Mouse (Mus musculus) embryo, embryonic 11 days (tissue): ENCODE results near the gene Zfp217.
A peak's percentile ranks its signal among the peaks of the same experiment; 100 is the strongest.

ENCODE experiments used
- DNase-seq: peaks from one replicate; pipeline ENCODE4 v3.0.0-alpha.2; 2015

Zfp217 gene

DNA sequence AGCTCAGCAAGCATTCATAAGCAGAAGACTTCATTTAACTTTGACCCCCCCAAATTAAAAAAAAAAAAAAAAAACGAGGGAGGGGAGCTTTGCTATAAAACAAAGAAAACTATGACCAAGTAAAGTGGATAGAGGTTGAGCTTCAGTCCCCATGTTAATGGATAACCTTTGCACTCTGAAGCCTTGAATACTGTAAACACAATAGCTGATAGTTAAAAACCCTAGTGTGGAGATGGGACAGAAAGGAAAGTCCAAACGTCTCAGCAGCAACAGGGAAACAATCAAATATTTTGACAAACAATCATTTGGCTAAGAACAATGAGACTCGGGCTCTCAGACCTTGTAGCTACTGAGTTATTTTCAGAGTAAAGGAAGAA, 15.2 kb downstream of the Zfp217 start:
- no peak for DNase-seq

GRCm38 (mm10) chr2:170131981-170132460, 15.9 kb downstream of the Zfp217 start:
- DNase-seq: peak; percentile 44

GRCm38 (mm10) chr2:170130780-170131645, 16.9 kb downstream of the Zfp217 start:
- DNase-seq: peak; percentile 95

- peak; percentile 81 for DNase-seq
These were observed 17.8 kb downstream of the Zfp217 start for GRCm38 (mm10) chr2:170129923-170130779.

DNA sequence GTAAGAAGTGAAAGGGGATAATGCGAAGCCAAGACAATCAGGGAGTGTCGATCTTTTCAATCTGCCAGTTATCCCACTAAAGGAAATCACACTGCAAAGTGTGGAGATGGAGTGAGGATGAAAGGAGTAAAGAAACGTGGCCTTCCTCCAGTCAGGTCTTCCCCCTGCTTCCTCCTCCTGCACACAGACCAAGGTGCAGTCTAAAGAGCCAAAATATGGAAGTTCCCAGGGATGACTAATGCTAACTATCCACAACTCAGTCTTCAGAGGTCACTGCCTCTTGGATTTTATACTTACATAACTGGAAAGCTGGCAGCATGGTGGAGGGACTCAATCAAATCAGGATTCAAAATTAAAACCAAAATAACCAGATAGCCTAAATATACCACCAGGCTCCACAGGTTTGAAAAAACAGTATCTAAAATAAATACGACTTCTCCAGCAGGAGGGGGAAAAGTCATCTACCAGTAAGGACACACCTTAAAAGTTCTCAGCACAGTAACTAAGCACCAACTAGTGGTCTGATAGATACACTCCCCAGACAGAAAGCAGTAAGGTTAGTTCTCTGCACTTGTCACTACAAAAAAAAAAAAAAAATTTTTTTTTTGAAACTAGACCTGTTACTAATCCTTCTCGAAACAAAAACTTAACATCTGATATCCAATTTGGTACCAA, 18.5 kb downstream of the Zfp217 start:
- DNase-seq: no peak

DNA sequence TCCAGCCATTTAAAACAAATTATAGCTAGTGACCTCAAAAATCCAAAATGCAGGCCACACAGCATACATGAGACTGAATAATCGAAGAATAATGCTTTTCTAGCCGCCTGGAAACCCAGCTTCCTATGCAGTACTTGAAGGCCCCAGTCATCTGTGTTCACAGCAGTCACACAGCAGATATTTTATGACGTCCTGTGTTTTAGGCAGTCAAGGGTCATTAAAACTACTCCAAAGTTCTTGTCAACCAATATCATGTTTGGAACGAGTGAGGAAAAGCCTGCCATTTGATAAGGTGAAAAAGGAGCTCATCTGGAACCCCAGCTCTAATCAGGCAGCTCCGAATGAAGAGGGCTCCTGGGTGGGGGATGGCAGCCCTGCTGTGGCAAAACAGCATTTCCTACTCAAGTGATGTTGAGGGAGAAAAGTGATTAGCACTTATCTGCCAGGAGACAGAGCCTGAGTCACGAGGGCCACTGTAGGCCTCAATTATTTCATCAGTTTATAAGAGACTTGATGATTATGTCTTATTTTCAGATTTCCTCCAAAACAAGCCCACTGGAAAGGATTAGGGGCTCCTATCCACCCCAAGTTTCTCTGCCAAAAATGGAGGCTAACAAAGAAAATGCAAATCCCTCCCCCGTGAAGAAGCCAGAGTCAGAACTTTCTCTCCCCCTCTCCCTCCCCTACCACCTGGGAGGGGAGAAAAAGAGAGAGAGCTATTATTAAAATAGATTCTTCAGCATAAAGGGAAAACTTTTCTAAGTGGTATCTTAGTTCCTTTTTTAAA, 19.2 kb downstream of the Zfp217 start:
- DNase-seq: no peak

GRCm38 (mm10) chr2:170127523-170127922, 20.4 kb downstream of the Zfp217 start:
- no peak for DNase-seq

DNA sequence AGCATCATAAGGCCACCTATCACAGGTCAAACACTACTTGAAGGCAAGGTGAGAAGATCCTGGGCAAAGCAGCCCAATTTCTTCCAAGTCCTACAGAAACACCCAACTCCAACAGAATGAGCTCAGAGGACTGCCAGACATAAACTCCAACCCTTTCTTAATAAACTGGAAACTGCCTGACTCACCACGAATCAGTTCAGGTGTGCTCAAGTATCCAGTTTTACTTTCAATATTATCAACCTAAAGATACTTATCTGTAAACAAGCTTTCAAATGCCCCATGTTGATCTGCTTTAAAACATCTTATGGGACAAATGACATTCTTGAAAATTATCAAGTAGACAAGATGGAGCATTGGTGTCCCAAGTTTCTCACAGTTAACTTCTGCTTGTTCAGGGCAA, 21.6 kb downstream of the Zfp217 start:
- DNase-seq: no peak

DNA sequence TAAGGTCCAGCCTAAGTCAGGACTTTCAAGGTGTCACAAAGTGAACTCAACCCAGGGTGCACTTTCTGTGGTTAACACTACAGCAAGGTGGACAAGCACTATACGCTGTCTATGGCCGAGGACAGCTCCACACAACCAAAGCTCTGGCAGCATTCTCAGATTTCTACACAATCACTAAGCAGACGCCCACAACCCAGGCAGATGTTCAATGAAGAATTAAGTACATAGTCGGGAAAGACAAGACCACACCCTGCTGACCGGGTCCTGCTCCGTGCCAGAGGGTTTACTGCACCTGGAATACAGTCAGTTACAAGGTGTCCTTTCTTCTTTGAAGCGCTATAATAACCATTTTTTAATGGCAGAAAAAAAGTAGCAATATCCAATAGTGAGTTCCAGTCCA, 25.7 kb downstream of the Zfp217 start:
- no peak for DNase-seq

GRCm38 (mm10) chr2:170120139-170121027, 27.5 kb downstream of the Zfp217 start:
- DNase-seq: no peak

DNA sequence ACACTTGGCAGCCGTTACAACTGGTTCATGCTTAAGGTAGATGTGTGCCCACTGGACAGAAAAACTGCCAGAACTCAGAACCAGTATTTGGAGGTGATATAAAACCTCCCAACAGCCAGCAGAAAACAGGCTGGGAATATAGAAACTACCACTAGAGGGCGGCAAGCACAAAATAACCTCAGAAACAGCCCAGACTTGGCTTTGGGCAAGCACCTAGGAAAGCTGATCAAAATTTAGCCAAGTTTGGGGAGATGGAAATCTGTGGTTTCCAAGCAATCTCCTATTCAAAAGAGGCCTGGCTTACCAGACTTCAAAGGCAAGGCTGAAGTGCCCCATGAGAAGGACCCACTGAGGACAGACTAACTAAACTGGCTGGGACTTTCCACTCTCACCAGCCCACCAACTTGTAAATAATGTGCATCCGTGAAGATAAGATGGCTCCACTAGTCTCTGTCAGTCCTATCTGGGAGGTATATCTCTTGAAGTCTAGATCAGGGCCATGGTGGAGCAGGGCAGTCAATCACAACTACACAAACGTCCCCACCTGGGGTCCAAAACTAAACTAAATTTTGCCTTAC, 31.1 kb downstream of the Zfp217 start:
- peak; percentile 80 for DNase-seq

- no peak for DNase-seq
These were observed 37.6 kb downstream of the Zfp217 start for GRCm38 (mm10) chr2:170110306-170110705.

- no peak for DNase-seq
These were observed 38.4 kb downstream of the Zfp217 start for GRCm38 (mm10) chr2:170109528-170109927.

GRCm38 (mm10) chr2:170107791-170108190, 40.1 kb downstream of the Zfp217 start:
- DNase-seq: no peak

DNA sequence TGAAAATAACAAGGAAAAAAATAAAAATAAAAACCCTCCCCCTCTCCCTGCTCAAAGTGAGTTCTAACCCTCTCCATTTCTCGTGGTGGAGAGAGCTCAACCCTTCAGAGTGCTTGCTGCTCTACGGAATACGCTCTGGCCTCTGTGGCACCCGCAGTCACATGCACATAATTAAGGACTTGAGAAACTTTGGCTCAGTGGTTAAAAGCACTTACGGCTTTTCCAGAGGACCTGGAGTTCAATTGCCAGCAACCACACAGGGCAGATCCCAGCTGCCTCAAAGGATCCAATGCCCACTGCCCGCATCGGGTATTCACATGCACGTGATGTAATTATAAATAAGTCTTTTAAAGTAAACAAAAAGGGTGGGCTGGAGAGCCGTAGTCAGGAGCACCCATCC, 41.9 kb downstream of the Zfp217 start:
- DNase-seq: no peak

DNA sequence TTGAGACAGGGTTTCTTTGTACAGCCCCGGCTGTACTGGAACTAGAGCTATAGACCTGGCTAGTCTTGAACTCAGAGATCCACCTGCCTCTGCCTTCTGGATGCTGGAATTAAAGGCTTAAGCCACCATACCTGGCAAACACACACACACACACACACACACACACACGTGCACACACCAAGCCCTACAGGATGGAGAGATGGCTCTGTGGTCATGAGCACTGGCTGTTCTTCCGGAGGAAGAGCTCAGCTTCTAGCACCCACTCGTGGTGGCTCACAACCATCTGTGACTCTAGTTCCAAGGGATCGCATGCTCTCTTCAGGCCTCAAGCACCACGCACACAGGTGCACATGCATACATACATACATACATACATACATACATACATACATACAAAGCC, 43.5 kb downstream of the Zfp217 start:
- no peak for DNase-seq

GRCm38 (mm10) chr2:170103852-170104251, 44.1 kb downstream of the Zfp217 start:
- peak; percentile 76 for DNase-seq

GRCm38 (mm10) chr2:170103341-170103740, 44.6 kb downstream of the Zfp217 start:
- no peak for DNase-seq

DNA sequence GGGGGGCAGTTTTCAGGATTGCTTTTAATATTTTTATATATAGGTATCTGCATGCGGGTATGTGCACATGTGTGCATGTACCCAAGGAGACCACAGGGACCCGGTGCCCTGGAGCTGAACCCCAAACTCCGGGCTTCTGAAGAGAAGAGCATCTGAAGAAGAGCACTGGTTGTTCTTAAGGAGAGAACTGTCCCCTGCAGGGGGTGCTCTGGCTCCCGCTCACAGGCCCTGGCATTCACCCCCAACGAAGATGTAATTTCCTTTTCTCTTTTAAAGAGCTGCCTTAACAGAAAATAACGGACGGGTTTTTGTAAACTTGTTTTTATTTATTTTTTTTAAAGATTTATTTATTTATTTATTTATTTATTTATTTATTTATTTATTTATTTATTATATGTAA, 46.0 kb downstream of the Zfp217 start:
- no peak for DNase-seq

DNA sequence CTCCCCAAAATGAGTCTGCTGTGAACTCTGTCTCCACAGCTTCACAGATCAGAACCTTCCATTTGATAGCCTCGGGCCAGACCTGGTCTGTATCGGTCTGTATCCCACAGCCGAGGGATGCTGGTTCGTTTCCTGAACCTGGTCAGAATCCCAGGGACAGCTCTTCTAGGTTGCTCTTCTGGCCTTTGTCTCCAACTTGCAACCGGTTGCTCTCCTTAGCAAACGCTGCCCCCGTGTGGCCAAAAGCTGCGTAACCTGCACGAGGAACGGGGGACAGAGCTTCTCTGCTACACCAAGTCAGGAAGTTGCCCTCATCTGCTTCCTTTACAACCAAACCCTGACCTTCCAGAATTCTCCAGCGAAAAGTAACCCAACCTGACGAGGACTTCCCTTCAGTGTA, 46.8 kb downstream of the Zfp217 start:
- peak; percentile 92 for DNase-seq

DNA sequence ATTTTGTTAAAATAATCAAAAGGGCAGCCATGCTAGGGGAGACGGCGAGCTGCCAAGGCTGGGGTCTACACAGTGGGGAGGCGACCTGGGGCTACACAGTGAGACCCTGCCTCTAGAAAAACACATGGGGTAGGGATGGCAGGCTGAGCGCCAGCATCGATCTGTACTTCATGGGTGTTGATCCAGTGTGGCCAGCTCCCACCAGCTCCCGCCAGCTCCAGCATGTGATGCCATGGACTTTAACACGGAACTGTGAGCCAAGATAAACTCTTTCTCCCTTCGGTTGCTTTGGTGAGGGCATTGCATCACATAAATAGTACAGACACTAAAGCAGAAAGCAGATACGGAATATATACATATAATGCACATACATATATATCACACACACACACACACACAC, 53.0 kb downstream of the Zfp217 start:
- no peak for DNase-seq
